Mouse (Mus musculus): Measurements from ENCODE around the gene Nodal. TPM values are rescaled to one million over a fixed set of nuclear protein-coding genes. Genes with fewer than 3 reads are reported as not detected.
A peak's percentile ranks its signal among the peaks of the same experiment; 100 is the strongest.

Nodal gene
- polyA plus RNA-seq, 1 experiment from 2014 or later, result not detected

- ATAC-seq, result no peak
- Histone ChIP-seq H3K4me2 (ENCODE audit: low read length) (no peak overlapping the region), H3K9ac (ENCODE audit: low read length) (no peak overlapping the region), H3K9me3 (replicated peaks; ENCODE audit: control insufficient read depth, low read length) (no peaks in the 10 kb centered on the region), H3K36me3 (ENCODE audit: control insufficient read depth, insufficient read depth, low read length) (no peaks in the 10 kb centered on the region), H3K27ac (ENCODE audit: low read depth, low read length) (no peak overlapping the region), H3K27me3 (replicated peaks; ENCODE audit: control insufficient read depth, insufficient read depth, low read length) (0 out of 2 replicates have a peak, but pooled peaks cover 4% of the 10 kb centered on the region), H3K4me3 (ENCODE audit: low read depth, low read length) (no peak overlapping the region), H3K4me1 (ENCODE audit: control insufficient read depth, insufficient read depth, low read length) (no peaks in the 10 kb centered on the region)
- 5% methylated on average over 10 of the region's 10 CpGs for WGBS
- no peak for DNase-seq (ENCODE audit: low spot score)
Measured at GRCm38 (mm10) chr10:61405958-61406357, 11.8 kb upstream of the Nodal start.

GRCm38 (mm10) chr10:61409776-61410175 is 8.0 kb upstream of the Nodal start:
- DNase-seq (ENCODE audit: low spot score), result no peak
- Histone ChIP-seq H3K27ac (ENCODE audit: low read depth, low read length) (no peak overlapping the region), H3K9ac (ENCODE audit: low read length) (no peak overlapping the region), H3K4me3 (ENCODE audit: low read depth, low read length) (no peak overlapping the region), H3K36me3 (ENCODE audit: control insufficient read depth, insufficient read depth, low read length) (no peaks in the 10 kb centered on the region), H3K9me3 (replicated peaks; ENCODE audit: control insufficient read depth, low read length) (no peaks in the 10 kb centered on the region), H3K4me1 (ENCODE audit: control insufficient read depth, insufficient read depth, low read length) (no peaks in the 10 kb centered on the region), H3K27me3 (replicated peaks; ENCODE audit: control insufficient read depth, insufficient read depth, low read length) (0 out of 2 replicates have a peak, but pooled peaks cover 4% of the 10 kb centered on the region), H3K4me2 (ENCODE audit: low read length) (no peak overlapping the region)
- WGBS, result 4% methylated on average over 4 of the region's 4 CpGs
- no peak for ATAC-seq

GRCm38 (mm10) chr10:61410193-61410592 is 7.6 kb upstream of the Nodal start:
- ATAC-seq, result no peak
- DNase-seq (ENCODE audit: low spot score), result no peak
- 21% methylated on average over 9 of the region's 9 CpGs for WGBS
- Histone ChIP-seq H3K27ac (ENCODE audit: low read depth, low read length) (no peak overlapping the region), H3K4me2 (ENCODE audit: low read length) (no peak overlapping the region), H3K27me3 (replicated peaks; ENCODE audit: control insufficient read depth, insufficient read depth, low read length) (0 out of 2 replicates have a peak, but pooled peaks cover 4% of the 10 kb centered on the region), H3K9me3 (replicated peaks; ENCODE audit: control insufficient read depth, low read length) (no peaks in the 10 kb centered on the region), H3K9ac (ENCODE audit: low read length) (no peak overlapping the region), H3K4me3 (ENCODE audit: low read depth, low read length) (no peak overlapping the region), H3K4me1 (ENCODE audit: control insufficient read depth, insufficient read depth, low read length) (no peaks in the 10 kb centered on the region), H3K36me3 (ENCODE audit: control insufficient read depth, insufficient read depth, low read length) (no peaks in the 10 kb centered on the region)

- 64% methylated on average over 21 of the region's 21 CpGs for WGBS
- no peak overlapping the region for H3K9ac ChIP-seq (ENCODE audit: low read length)
- H3K36me3 ChIP-seq (ENCODE audit: control insufficient read depth, insufficient read depth, low read length), result no peaks in the 10 kb centered on the region
- H3K4me3 ChIP-seq (ENCODE audit: low read depth, low read length), result no peak overlapping the region
- H3K4me1 ChIP-seq (ENCODE audit: control insufficient read depth, insufficient read depth, low read length), result no peaks in the 10 kb centered on the region
- no peak for DNase-seq (ENCODE audit: low spot score)
- ATAC-seq, result no peak
- H3K4me2 ChIP-seq (ENCODE audit: low read length), result no peak overlapping the region
- H3K27ac ChIP-seq (ENCODE audit: low read depth, low read length), result no peak overlapping the region
- H3K27me3 ChIP-seq (replicated peaks; ENCODE audit: control insufficient read depth, insufficient read depth, low read length), result peaks cover 13% of the 10 kb centered on the region
- no peaks in the 10 kb centered on the region for H3K9me3 ChIP-seq (replicated peaks; ENCODE audit: control insufficient read depth, low read length)
Measured at GRCm38 (mm10) chr10:61412910-61413625, 4.7 kb upstream of the Nodal start.

- H3K4me2 ChIP-seq (ENCODE audit: low read length), result no peak overlapping the region
- no peak for DNase-seq (ENCODE audit: low spot score)
- 85% methylated on average over 3 of the region's 3 CpGs for WGBS
Measured at GRCm38 (mm10) chr10:61415240-61415639, 2.5 kb upstream of the Nodal start.

GRCm38 (mm10) chr10:61415890-61416289 is 1.9 kb upstream of the Nodal start:
- peaks cover 38% of the 10 kb centered on the region for H3K27me3 ChIP-seq (replicated peaks; ENCODE audit: control insufficient read depth, insufficient read depth, low read length)
- no peaks in the 10 kb centered on the region for H3K36me3 ChIP-seq (ENCODE audit: control insufficient read depth, insufficient read depth, low read length)
- ATAC-seq, result no peak
- no peaks in the 10 kb centered on the region for H3K4me1 ChIP-seq (ENCODE audit: control insufficient read depth, insufficient read depth, low read length)
- no peaks in the 10 kb centered on the region for H3K9me3 ChIP-seq (replicated peaks; ENCODE audit: control insufficient read depth, low read length)
- no peak for DNase-seq (ENCODE audit: low spot score)
- WGBS, result 18% methylated on average over 8 of the region's 8 CpGs
- no peak overlapping the region for H3K9ac ChIP-seq (ENCODE audit: low read length)
- no peak overlapping the region for H3K4me2 ChIP-seq (ENCODE audit: low read length)
- H3K4me3 ChIP-seq (ENCODE audit: low read depth, low read length), result no peak overlapping the region
- H3K27ac ChIP-seq (ENCODE audit: low read depth, low read length), result no peak overlapping the region

More at GRCm38 (mm10) chr10:61415240-61415639, 2.5 kb upstream of the Nodal start:
- Histone ChIP-seq H3K4me3 (ENCODE audit: low read depth, low read length) (no peak overlapping the region), H3K4me1 (ENCODE audit: control insufficient read depth, insufficient read depth, low read length) (no peaks in the 10 kb centered on the region), H3K9ac (ENCODE audit: low read length) (no peak overlapping the region), H3K9me3 (replicated peaks; ENCODE audit: control insufficient read depth, low read length) (no peaks in the 10 kb centered on the region), H3K27me3 (replicated peaks; ENCODE audit: control insufficient read depth, insufficient read depth, low read length) (peaks cover 33% of the 10 kb centered on the region), H3K36me3 (ENCODE audit: control insufficient read depth, insufficient read depth, low read length) (no peaks in the 10 kb centered on the region), H3K27ac (ENCODE audit: low read depth, low read length) (no peak overlapping the region)
- ATAC-seq, result no peak

- Histone ChIP-seq H3K36me3 (ENCODE audit: control insufficient read depth, insufficient read depth, low read length) (no peaks in the 10 kb centered on the region), H3K9ac (ENCODE audit: low read length) (no peak overlapping the region), H3K4me3 (ENCODE audit: low read depth, low read length) (no peak overlapping the region), H3K27ac (ENCODE audit: low read depth, low read length) (no peak overlapping the region), H3K27me3 (replicated peaks; ENCODE audit: control insufficient read depth, insufficient read depth, low read length) (peaks cover 38% of the 10 kb centered on the region), H3K4me2 (ENCODE audit: low read length) (no peak overlapping the region), H3K9me3 (replicated peaks; ENCODE audit: control insufficient read depth, low read length) (no peaks in the 10 kb centered on the region), H3K4me1 (ENCODE audit: control insufficient read depth, insufficient read depth, low read length) (no peaks in the 10 kb centered on the region)
- no peak for ATAC-seq
- DNase-seq (ENCODE audit: low spot score), result no peak
- WGBS, result 38% methylated on average over 7 of the region's 7 CpGs
Measured at GRCm38 (mm10) chr10:61416561-61416960, 1.2 kb upstream of the Nodal start.

GRCm38 (mm10) chr10:61417046-61417445 is 726 bp upstream of the Nodal start:
- no peak overlapping the region for H3K27ac ChIP-seq (ENCODE audit: low read depth, low read length)
- no peaks in the 10 kb centered on the region for H3K36me3 ChIP-seq (ENCODE audit: control insufficient read depth, insufficient read depth, low read length)
- no peak overlapping the region for H3K9ac ChIP-seq (ENCODE audit: low read length)
- DNase-seq (ENCODE audit: low spot score) (no peak), ATAC-seq (no peak)
- H3K4me1 ChIP-seq (ENCODE audit: control insufficient read depth, insufficient read depth, low read length), result no peaks in the 10 kb centered on the region
- no peak overlapping the region for H3K4me3 ChIP-seq (ENCODE audit: low read depth, low read length)
- WGBS, result 43% methylated on average over 2 of the region's 2 CpGs
- no peak overlapping the region for H3K4me2 ChIP-seq (ENCODE audit: low read length)
- no peaks in the 10 kb centered on the region for H3K9me3 ChIP-seq (replicated peaks; ENCODE audit: control insufficient read depth, low read length)
- peaks cover 38% of the 10 kb centered on the region for H3K27me3 ChIP-seq (replicated peaks; ENCODE audit: control insufficient read depth, insufficient read depth, low read length)

- Histone ChIP-seq H3K27ac (ENCODE audit: low read depth, low read length) (no peak overlapping the region), H3K27me3 (replicated peaks; ENCODE audit: control insufficient read depth, insufficient read depth, low read length) (peaks cover 38% of the 10 kb centered on the region), H3K4me2 (ENCODE audit: low read length) (peak overlapping the region; percentile 83), H3K36me3 (ENCODE audit: control insufficient read depth, insufficient read depth, low read length) (no peaks in the 10 kb centered on the region), H3K4me3 (ENCODE audit: low read depth, low read length) (peak overlapping the region; percentile 35), H3K9ac (ENCODE audit: low read length) (peak overlapping the region; percentile 58), H3K4me1 (ENCODE audit: control insufficient read depth, insufficient read depth, low read length) (no peaks in the 10 kb centered on the region), H3K9me3 (replicated peaks; ENCODE audit: control insufficient read depth, low read length) (no peaks in the 10 kb centered on the region)
- 5% methylated on average over 45 of the region's 50 CpGs for WGBS
- ATAC-seq, result 0 out of 2 replicates have a peak, but pooled peaks have one; percentile 32
- peak; percentile 45 for DNase-seq (ENCODE audit: low spot score)
Measured at GRCm38 (mm10) chr10:61418131-61418900, 544 bp downstream of the Nodal start.

All from forebrain, embryonic 14.5 days (tissue).